Mouse (Mus musculus): ENCODE data around the gene Zfp541.

Zfp541 gene

GRCm38 (mm10) chr7:16044531-16044930, 17.1 kb upstream of the Zfp541 start:
- DNase-seq = no peak

GRCm38 (mm10) chr7:16045538-16045937, 16.1 kb upstream of the Zfp541 start:
- no peak for DNase-seq

GRCm38 (mm10) chr7:16046101-16046480, 15.5 kb upstream of the Zfp541 start:
- DNase-seq = peak; percentile 70 to 75

- DNase-seq = peak; percentile 77 to 87
Observed at GRCm38 (mm10) chr7:16046481-16047337, 14.9 kb upstream of the Zfp541 start.

- DNase-seq = peak; percentile 88 to 95
Observed at GRCm38 (mm10) chr7:16047338-16048146, 14.1 kb upstream of the Zfp541 start, which contains the start of gene Bicra. TSS of gene Bicra (minus strand) at chr7:16047921.

GRCm38 (mm10) chr7:16048164-16048564, 13.4 kb upstream of the Zfp541 start:
- peak; percentile 97 for DNase-seq

GRCm38 (mm10) chr7:16048675-16049575, 12.7 kb upstream of the Zfp541 start:
- peak; percentile 47 to 67 for DNase-seq

GRCm38 (mm10) chr7:16049576-16049915, 12.1 kb upstream of the Zfp541 start:
- no peak for DNase-seq

GRCm38 (mm10) chr7:16050600-16050999, 11.0 kb upstream of the Zfp541 start:
- DNase-seq = no peak

- DNase-seq = peak; percentile 78 to 89
Observed at GRCm38 (mm10) chr7:16051883-16052595, 9.6 kb upstream of the Zfp541 start.

GRCm38 (mm10) chr7:16052684-16053083, 8.9 kb upstream of the Zfp541 start:
- peak; percentile 98 for DNase-seq

GRCm38 (mm10) chr7:16053105-16053504, 8.5 kb upstream of the Zfp541 start:
- no peak for DNase-seq

GRCm38 (mm10) chr7:16054966-16055365, 6.6 kb upstream of the Zfp541 start:
- DNase-seq = no peak

GRCm38 (mm10) chr7:16055665-16056064, 5.9 kb upstream of the Zfp541 start:
- DNase-seq = no peak

GRCm38 (mm10) chr7:16056459-16057135, 5.0 kb upstream of the Zfp541 start:
- DNase-seq = peak in 1 of 2 experiments; percentile 63

GRCm38 (mm10) chr7:16057136-16057534, 4.5 kb upstream of the Zfp541 start:
- DNase-seq = no peak

- DNase-seq = no peak
Observed at GRCm38 (mm10) chr7:16062099-16062420, 446 bp downstream of the Zfp541 start.

GRCm38 (mm10) chr7:16063490-16063889, 1.9 kb downstream of the Zfp541 start:
- DNase-seq = peak in 1 of 2 experiments; percentile 28

- no peak for DNase-seq
Observed at GRCm38 (mm10) chr7:16070846-16071245, 9.2 kb downstream of the Zfp541 start.

- no peak for DNase-seq
Observed at GRCm38 (mm10) chr7:16071906-16072305, 10.3 kb downstream of the Zfp541 start.

- DNase-seq = no peak
Observed at GRCm38 (mm10) chr7:16079947-16080346, 18.3 kb downstream of the Zfp541 start.

- DNase-seq = no peak
Observed at GRCm38 (mm10) chr7:16080581-16080980, 19.0 kb downstream of the Zfp541 start.

Measured in kidney, postnatal 36 days (tissue).